Mouse (Mus musculus): Measurements from ENCODE around the gene Mettl11b.

DNA sequence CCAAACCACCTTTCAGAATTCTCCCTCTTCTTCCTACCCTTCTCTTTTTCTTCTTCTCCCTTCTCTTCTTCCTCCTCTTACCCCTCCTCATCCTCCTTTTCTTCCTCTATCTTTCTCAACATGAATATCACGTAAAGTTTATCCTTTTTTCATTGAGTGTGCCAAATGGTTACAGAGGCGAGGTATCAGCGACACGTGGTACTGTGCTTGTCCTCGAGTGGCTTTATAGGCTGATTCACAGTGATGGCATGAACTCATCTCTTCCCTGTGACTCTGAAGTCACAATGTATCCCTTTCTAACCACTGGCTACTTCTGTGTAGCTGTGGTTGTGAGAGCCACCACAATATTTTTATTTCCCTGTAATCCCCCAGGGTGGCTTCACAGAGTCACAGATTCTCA lies 68.6 kb downstream of the Mettl11b start:
- TF ChIP-seq CTCF (IDR thresholded peaks at IDR 0.05; ENCODE audit: insufficient read depth, low read depth, low read length) (no peak), POLR2A (IDR thresholded peaks at IDR 0.05; ENCODE audit: insufficient read depth, low read depth, low read length) (no peak)

Data from olfactory bulb, adult 2 months (tissue).